Mouse (Mus musculus) heart, embryonic 12.5 days (tissue): ENCODE measurements at regions not wholly inside any gene's neighbourhood (a gene's known extent, or its start where the extent isn't known, plus 50 kb on each side); places are given as distances from the start of the nearest gene placed in this dataset.

Experiments
- ATAC-seq: fragments of 200-750 bp; cut with Nextera tagmentation; 2 replicates; pipeline ENCODE4 v1.8.0; 2017; ENCODE audit warnings: moderate TSS enrichment, moderate library complexity; ENCODE audit not compliant: insufficient number of reproducible peaks, low FRiP score
- H3K27ac ChIP-seq: fragments of 300-500 bp; sonication (generic); 2 replicates; pipeline ENCODE4 v1.5.1; 2016; ENCODE audit warnings: mild to moderate bottlenecking, moderate library complexity; ENCODE audit not compliant: poor library complexity, severe bottlenecking
- H3K27me3 ChIP-seq: fragments of 300-500 bp; sonication (generic); replicated peaks from 2 replicates; pipeline ENCODE4 v1.6.1; 2016; ENCODE audit warnings: mild to moderate bottlenecking, moderate library complexity
- H3K36me3 ChIP-seq: fragments of 300-500 bp; sonication (generic); 2 replicates; pipeline ENCODE4 v1.6.1; 2016; ENCODE audit warnings: mild to moderate bottlenecking, moderate library complexity
- H3K4me1 ChIP-seq: fragments of 300-500 bp; sonication (generic); replicated peaks from 2 replicates; pipeline ENCODE4 v1.6.1; 2016; ENCODE audit warnings: mild to moderate bottlenecking
- H3K4me2 ChIP-seq: fragments of 300-500 bp; sonication (generic); 2 replicates; pipeline ENCODE4 v1.6.1; 2016; ENCODE audit warnings: mild to moderate bottlenecking, moderate library complexity
- H3K4me3 ChIP-seq: fragments of 300-500 bp; sonication (generic); 2 replicates; pipeline ENCODE4 v1.5.1; 2016; ENCODE audit warnings: mild to moderate bottlenecking
- H3K9ac ChIP-seq: fragments of 300-500 bp; sonication (generic); 2 replicates; pipeline ENCODE4 v1.6.1; 2016; ENCODE audit warnings: mild to moderate bottlenecking, moderate library complexity
- H3K9me3 ChIP-seq: fragments of 300-500 bp; sonication (generic); replicated peaks from 2 replicates; pipeline ENCODE4 v1.6.1; 2016; ENCODE audit warnings: mild to moderate bottlenecking, moderate library complexity
- WGBS: fragments of 180-500 bp; shearing (Covaris S2); methylation state at CpG from one replicate; pipeline ENCODE4 v1.1.7; 2016; 5-methylcytosine and 5-hydroxymethylcytosine counted together

- H3K4me3 ChIP-seq: no peak overlapping the region
- 48% methylated on average over 2 of the region's 2 CpGs for WGBS
- H3K4me1 ChIP-seq: 0 out of 2 replicates have a peak, but pooled peaks cover 7% of the 10 kb centered on the region
- H3K27ac ChIP-seq: no peak overlapping the region
- no peaks in the 10 kb centered on the region for H3K9me3 ChIP-seq
- H3K9ac ChIP-seq: no peak overlapping the region
- no peak for ATAC-seq
- H3K4me2 ChIP-seq: no peak overlapping the region
- H3K27me3 ChIP-seq: no peaks in the 10 kb centered on the region
- H3K36me3 ChIP-seq: no peaks in the 10 kb centered on the region
Observed at GRCm38 (mm10) chr13:42401513-42401912, 100.2 kb downstream of the Edn1 start.

DNA sequence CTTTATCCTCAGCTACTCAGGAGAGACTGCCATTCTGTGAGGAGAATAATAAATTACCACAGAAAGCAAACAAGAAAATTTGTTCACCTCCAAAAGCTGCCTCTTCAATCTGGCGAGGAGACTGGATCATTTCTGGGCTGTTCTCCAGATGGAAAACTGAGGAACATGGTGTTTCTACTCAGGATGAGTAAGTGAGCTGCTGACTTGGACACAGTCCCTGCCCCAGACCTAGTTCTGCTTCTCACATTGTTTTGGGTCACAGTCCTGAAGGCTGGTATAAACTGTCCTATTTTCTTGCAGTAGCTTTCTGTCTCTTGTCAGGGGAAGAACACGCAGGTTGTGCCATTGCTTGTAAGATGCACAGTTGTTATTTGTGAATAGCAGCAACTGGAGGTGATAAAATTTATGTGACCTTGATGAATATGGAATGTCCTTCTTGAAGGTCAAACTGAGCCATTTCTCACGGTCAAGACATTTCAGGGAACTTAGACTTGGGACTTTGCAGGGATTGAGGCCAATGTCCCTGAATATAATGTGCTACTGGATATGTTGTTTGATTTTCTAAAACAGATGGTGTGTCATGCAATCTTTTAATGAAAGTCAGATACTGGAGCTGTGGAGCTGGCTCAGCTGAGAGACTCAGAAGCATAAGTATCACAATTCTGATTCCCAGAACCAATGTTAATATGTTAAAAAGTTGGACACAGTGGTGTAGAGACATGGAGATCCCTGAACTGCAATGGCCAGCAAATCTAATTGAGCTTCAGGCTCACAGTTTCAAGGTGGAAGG lies 102.2 kb downstream of the Edn1 start:
- H3K27ac ChIP-seq: no peak overlapping the region
- no peaks in the 10 kb centered on the region for H3K27me3 ChIP-seq
- 0 out of 2 replicates have a peak, but pooled peaks cover 5% of the 10 kb centered on the region for H3K4me1 ChIP-seq
- H3K4me3 ChIP-seq: no peak overlapping the region
- WGBS: 73% methylated on average over 3 of the region's 3 CpGs
- H3K4me2 ChIP-seq: no peak overlapping the region
- H3K9me3 ChIP-seq: no peaks in the 10 kb centered on the region
- no peaks in the 10 kb centered on the region for H3K36me3 ChIP-seq
- H3K9ac ChIP-seq: no peak overlapping the region
- no peak for ATAC-seq

GRCm38 (mm10) chr13:42412652-42413282 lies 111.5 kb downstream of the Edn1 start:
- H3K4me1 ChIP-seq: no peaks in the 10 kb centered on the region
- no peak overlapping the region for H3K4me2 ChIP-seq
- H3K9me3 ChIP-seq: no peaks in the 10 kb centered on the region
- H3K27me3 ChIP-seq: no peaks in the 10 kb centered on the region
- no peak overlapping the region for H3K9ac ChIP-seq
- no peak overlapping the region for H3K4me3 ChIP-seq
- ATAC-seq: no peak
- 90% methylated on average over 1 of the region's 1 CpGs for WGBS
- H3K36me3 ChIP-seq: no peaks in the 10 kb centered on the region
- H3K27ac ChIP-seq: no peak overlapping the region

GRCm38 (mm10) chr13:42446921-42447320 lies 145.6 kb downstream of the Edn1 start:
- 6% methylated on average over 1 of the region's 1 CpGs for WGBS
- Histone ChIP-seq H3K27ac (no peak overlapping the region), H3K27me3 (no peaks in the 10 kb centered on the region), H3K9me3 (no peaks in the 10 kb centered on the region), H3K4me3 (no peak overlapping the region), H3K4me1 (no peaks in the 10 kb centered on the region), H3K36me3 (no peaks in the 10 kb centered on the region), H3K9ac (no peak overlapping the region), H3K4me2 (no peak overlapping the region)
- no peak for ATAC-seq

DNA sequence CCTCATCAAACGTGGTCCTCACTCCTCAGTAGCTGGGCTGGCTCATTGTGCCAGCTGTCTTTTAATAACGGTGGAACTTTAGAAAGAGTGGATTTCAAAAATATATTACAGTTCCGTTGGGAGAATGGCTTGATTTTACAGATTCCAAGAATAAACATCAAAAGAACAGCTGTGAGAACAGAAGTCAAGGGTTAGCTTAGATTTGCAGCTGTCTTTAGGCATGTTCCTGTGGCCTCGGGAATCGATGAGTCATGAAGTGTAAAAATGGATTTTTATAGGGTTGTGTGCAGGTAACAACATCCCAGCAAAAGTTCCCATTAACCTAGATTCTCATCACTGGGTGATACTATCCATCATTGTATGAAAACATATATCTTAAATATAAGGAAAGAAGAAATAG lies 152.4 kb downstream of the Edn1 start:
- no peak overlapping the region for H3K4me2 ChIP-seq
- no peak for ATAC-seq
- H3K9me3 ChIP-seq: no peaks in the 10 kb centered on the region
- no peak overlapping the region for H3K27ac ChIP-seq
- no peak overlapping the region for H3K4me3 ChIP-seq
- H3K27me3 ChIP-seq: no peaks in the 10 kb centered on the region
- 70% methylated on average over 5 of the region's 5 CpGs for WGBS
- H3K36me3 ChIP-seq: no peaks in the 10 kb centered on the region
- no peak overlapping the region for H3K9ac ChIP-seq
- H3K4me1 ChIP-seq: no peaks in the 10 kb centered on the region

- Histone ChIP-seq H3K27ac (no peak overlapping the region), H3K4me3 (no peak overlapping the region), H3K9ac (no peak overlapping the region), H3K27me3 (no peaks in the 10 kb centered on the region), H3K4me1 (no peaks in the 10 kb centered on the region), H3K4me2 (no peak overlapping the region), H3K36me3 (no peaks in the 10 kb centered on the region), H3K9me3 (no peaks in the 10 kb centered on the region)
- ATAC-seq: no peak
- 78% methylated on average over 3 of the region's 3 CpGs for WGBS
Observed at GRCm38 (mm10) chr13:42459892-42460291, 158.6 kb downstream of the Edn1 start.

DNA sequence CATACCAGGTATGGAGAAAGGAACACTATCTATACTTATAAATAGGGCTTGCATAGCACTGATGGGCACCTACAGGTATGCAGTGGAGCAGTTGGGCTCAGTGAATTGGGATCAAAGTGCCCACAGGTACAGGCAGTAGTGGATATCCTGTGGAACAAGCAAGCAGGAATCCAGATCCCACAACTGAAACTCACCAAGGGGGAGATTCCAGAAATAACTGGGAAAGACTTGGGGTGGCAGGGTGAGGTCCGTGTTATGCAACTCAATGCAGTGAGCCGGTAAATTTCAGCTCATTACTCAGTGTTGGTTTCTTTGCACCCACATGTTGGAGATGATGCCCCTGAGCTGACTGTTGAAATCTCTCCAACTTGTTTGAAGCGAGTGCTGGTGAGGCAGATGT lies 177.5 kb downstream of the Edn1 start:
- 85% methylated on average over 3 of the region's 3 CpGs for WGBS
- Histone ChIP-seq H3K27ac (no peak overlapping the region), H3K36me3 (no peaks in the 10 kb centered on the region), H3K4me1 (no peaks in the 10 kb centered on the region), H3K9me3 (no peaks in the 10 kb centered on the region; the same call in 1 of the 2 replicates), H3K4me2 (no peak overlapping the region), H3K9ac (no peak overlapping the region), H3K27me3 (0 out of 2 replicates have a peak, but pooled peaks cover 3% of the 10 kb centered on the region), H3K4me3 (no peak overlapping the region)
- ATAC-seq: no peak

- Histone ChIP-seq H3K4me3 (no peak overlapping the region), H3K4me2 (no peak overlapping the region), H3K27me3 (no peaks in the 10 kb centered on the region), H3K36me3 (no peaks in the 10 kb centered on the region), H3K27ac (no peak overlapping the region), H3K9me3 (no peaks in the 10 kb centered on the region), H3K4me1 (peaks cover 15% of the 10 kb centered on the region), H3K9ac (no peak overlapping the region)
- 72% methylated on average over 4 of the region's 4 CpGs for WGBS
- ATAC-seq: no peak
Observed at GRCm38 (mm10) chr13:42490956-42491680, 189.3 kb upstream of the Phactr1 start.

DNA sequence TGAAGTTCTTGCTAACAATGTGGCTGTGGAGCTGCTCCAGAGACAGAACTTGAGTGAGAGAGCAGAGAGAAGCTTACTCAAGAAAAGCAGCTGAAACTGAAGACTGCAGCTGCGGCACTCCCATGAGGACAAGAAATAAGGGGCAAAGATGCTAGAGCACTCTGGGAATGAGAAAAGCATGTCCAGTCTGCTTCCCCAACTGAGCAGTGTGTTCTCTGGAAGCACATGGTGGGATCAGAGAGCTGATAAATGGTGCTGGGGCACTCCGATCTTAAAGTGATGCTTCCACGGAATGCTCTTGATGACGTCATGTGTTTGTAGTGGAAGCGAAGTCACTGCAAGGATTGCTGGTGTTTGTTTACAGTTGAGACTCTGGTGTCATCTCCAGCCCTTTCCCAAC lies 186.1 kb upstream of the Phactr1 start:
- no peak for ATAC-seq
- H3K9ac ChIP-seq: no peak overlapping the region
- H3K4me3 ChIP-seq: no peak overlapping the region
- WGBS: 45% methylated on average over 5 of the region's 5 CpGs
- no peak overlapping the region for H3K27ac ChIP-seq
- no peak overlapping the region for H3K4me2 ChIP-seq
- peaks cover 22% of the 10 kb centered on the region for H3K4me1 ChIP-seq
- no peaks in the 10 kb centered on the region for H3K27me3 ChIP-seq
- H3K36me3 ChIP-seq: no peaks in the 10 kb centered on the region
- no peaks in the 10 kb centered on the region for H3K9me3 ChIP-seq

DNA sequence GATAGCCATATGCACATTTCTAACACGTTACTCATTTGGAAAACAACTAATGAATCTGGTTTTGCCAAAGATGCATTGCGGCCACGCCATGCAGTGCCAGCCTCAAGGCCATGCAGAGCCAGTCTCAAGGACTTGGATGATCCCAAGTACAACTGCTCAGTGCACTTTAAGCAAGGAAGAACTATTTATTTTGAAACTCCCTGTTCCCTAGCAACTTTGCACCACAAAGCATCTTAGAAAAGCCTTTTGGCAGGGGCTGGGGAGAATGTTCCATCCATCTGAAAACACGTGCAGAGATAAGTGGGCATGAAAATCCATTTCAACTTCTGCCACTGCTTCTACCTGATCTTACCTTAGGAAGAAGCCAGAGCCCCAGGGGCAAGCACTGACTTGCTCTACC lies 182.1 kb upstream of the Phactr1 start:
- Histone ChIP-seq H3K4me1 (peaks cover 30% of the 10 kb centered on the region), H3K4me2 (no peak overlapping the region), H3K9ac (no peak overlapping the region), H3K9me3 (no peaks in the 10 kb centered on the region), H3K27ac (no peak overlapping the region), H3K36me3 (no peaks in the 10 kb centered on the region), H3K4me3 (no peak overlapping the region), H3K27me3 (no peaks in the 10 kb centered on the region)
- WGBS: 72% methylated on average over 4 of the region's 4 CpGs
- ATAC-seq: no peak

GRCm38 (mm10) chr13:42507535-42507934 lies 172.9 kb upstream of the Phactr1 start:
- no peak for ATAC-seq
- Histone ChIP-seq H3K36me3 (no peaks in the 10 kb centered on the region), H3K9me3 (no peaks in the 10 kb centered on the region), H3K4me1 (no peaks in the 10 kb centered on the region), H3K4me3 (no peak overlapping the region), H3K4me2 (no peak overlapping the region), H3K9ac (no peak overlapping the region), H3K27me3 (no peaks in the 10 kb centered on the region), H3K27ac (no peak overlapping the region)
- whole genome bisulfite sequencing: 88% methylated on average over 5 of the region's 5 CpGs
